Mouse (Mus musculus) thymus, postnatal 14 days (tissue): ENCODE data around the gene Stk32b.

Experiments used
- DNase-seq: peaks from one replicate; pipeline ENCODE4 v3.0.0; 2021

The Stk32b gene

GRCm38 (mm10) chr5:37716505-37717372 is at the start of gene Stk32b:
Gene Stk32b, minus strand, starts transcription at chr5:37717171.
- DNase-seq: no peak

DNA sequence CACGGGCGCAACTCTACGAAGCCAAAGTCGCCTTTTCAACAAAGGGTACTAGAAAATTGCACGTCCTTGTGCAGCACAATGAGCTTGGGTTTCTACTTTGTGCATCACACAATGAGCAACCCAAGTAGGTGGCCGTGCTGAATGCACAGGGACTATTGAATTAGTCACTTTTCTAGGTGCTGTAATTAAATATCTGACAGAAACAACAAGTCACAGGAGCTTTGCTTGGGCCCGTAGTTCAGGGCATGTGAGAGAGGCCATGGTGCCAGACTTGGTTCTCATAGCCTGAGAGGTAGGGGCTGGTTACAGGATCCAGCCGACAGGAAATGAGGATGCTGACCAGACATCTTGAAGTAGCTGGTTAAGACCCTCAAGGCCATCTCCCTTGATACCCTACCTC is 48.9 kb upstream of the Stk32b start:
- DNase-seq: no peak

GRCm38 (mm10) chr5:37762046-37762445 is 45.1 kb upstream of the Stk32b start:
- no peak for DNase-seq

GRCm38 (mm10) chr5:37753366-37753765 is 36.4 kb upstream of the Stk32b start:
- DNase-seq: no peak

DNA sequence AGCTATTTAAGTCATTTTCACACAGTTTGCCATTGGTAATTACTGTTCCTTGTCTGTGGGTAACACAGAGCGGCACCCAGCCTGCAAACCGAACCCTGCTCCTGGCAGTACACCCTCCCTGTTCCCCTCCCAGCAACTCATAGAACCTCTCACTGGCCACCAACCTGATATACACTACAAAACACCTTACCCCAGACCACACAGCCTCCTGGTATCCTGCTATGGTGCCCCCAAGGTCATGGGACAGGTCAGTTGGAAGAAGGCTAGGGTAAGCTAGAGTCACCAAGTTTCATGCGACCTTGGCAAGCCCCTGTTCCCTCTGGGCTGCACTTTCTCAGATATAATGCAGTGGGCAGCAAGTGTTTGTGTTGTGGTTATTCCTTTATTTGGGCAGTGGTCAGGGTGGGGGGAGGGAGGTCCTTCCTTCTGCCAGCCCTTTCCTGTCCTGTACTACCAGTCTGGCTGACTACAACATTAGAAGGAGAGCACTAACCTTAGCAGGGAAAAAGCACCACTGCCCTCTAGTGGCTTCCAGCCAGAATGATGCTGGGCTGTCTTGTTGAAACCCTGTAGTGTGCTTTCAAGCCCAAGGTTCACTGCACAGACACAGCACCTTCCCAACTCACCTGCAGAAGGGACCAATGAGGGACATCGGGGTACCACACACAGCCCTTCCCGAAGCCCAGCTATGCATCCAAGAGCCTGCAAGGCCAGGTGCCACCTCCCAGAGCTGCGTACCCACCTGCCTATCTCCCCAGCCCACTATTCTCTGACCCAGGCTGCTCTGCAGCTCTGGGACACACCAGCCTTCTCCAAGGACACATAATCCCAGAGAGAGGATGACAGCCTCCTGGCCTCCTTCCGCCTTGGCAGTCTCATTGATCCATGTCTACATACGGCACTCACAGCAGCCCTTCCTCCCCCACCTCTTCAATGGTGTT is 35.3 kb upstream of the Stk32b start:
- peak; percentile 11 for DNase-seq

DNA sequence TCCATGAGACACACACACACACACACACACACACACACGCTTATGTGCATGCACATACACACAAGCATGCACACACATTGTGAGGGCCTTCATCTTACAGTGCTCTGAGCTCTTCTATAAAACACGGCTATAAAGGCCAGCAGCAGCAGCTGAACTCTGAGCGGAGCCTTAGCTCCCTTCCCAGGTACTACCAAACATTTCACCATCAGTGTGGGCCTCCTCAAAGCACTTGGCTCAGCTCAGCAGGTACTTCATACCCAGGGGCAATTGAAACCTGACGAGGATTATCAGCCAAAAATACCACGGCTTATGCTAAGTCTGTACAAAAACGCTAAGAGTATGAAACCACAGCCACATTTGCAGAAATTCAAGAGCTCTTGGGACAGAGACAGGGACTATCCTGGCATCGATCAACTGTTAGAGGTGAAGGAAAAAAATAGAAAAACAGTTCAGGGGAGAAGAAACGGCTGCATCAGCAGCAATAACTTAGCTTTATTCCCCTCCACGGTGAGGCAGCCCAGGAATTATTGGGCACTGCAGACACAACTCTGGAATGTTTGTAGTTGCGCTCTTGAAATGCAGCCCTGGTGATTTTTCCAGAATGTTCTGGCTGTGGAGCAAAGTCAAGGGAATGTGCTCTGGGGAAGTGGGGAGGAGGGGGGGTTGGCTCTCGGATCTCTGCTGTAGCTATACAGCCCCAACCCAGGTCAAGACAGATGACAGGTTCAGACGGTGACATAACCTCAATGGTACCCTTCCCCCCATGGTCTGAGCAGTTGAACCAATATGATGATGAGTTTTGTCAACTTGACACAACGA is 27.1 kb upstream of the Stk32b start:
- no peak for DNase-seq

DNA sequence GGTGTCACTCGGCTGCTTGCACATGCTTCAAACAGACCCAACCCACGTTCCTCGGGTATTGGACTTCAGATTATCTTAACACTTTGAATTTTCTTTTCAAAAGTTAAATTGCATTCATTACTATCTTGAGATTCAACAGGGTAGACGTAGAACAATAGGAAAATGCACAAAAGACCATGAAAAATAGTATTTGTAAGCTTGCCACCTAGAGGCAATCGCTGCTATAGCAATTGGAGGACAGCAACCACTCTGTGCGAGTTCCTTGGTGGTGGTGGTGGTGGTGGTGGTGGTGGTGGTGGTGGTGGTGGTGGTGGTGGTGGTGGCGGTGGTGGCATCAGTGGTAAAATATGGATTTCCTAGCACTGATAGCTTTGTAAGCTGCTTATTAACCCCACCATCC is 19.2 kb upstream of the Stk32b start:
- no peak for DNase-seq

- DNase-seq: no peak
Measured at GRCm38 (mm10) chr5:37735224-37735623, 18.3 kb upstream of the Stk32b start, which contains the start of gene Cytl1. Gene Cytl1, plus strand, starts transcription at chr5:37735519.

- no peak for DNase-seq
Measured at GRCm38 (mm10) chr5:37730781-37731180, 13.8 kb upstream of the Stk32b start.

DNA sequence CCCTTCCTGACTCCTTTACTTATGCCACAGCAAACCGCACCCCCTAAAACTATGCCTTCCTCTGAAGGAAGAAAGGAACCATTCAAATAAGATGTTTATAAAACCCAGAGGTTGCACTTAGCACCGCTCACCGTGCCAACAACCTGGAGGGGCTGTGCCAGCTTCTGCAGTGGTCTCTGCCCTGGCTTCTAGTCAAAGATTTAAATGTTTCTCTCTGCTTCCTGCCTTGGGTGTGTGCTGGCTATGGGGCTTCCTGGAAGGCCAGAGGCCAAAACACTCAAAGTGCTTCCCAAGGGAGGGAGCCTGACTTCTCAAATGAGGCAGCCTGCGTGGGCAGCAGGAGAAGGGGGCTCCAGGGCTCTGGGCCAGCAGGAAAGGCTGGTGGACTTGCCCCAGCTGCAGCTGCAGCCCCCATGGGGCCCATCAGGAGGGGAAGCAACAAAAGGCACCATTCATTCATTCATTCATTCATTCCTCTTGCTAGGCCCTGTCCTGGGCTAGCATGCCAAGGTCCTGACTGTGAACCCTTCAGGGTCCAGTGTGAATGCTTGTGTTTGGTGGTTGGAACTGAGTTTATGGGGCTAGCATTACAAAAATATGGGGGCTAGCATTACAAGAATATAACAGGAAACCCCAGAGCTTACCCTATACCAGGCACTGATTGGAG is 8.4 kb upstream of the Stk32b start:
- DNase-seq: no peak

- DNase-seq: no peak
Measured at GRCm38 (mm10) chr5:37720670-37721069, 3.7 kb upstream of the Stk32b start.

- DNase-seq: no peak
Measured at GRCm38 (mm10) chr5:37717384-37717963, 503 bp upstream of the Stk32b start.

DNA sequence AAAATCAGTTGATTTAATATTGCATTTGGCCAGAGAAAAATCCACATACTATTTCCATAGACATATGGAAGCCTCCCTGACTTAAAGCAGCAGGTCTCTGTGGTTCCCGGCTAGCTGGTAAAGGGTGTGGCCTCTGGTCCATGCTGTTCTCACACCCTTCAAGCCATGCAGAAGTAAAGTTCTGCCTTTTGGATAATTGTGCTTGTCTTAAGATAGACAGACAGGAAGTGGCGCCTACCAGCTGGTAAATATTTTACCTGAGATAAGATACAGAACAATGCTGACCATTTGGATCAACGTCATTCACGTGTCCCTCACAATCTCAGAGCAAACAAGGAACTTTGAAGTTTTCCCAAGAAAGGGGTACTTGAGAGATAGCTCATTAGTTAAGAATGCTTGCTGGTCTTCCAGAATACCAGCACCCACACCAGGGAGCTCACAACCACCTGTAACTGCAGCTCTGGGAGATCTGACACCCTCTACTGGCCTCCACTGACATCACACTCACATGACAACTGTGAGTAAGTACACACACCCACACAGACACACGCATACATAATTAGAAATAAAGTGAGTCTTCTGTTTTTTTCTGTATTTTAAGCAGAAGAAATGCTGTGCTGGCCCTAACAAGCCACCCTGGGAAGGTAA is 7.6 kb downstream of the Stk32b start:
- DNase-seq: no peak

- DNase-seq: no peak
Measured at GRCm38 (mm10) chr5:37708124-37708523, 8.8 kb downstream of the Stk32b start.

- no peak for DNase-seq
Measured at GRCm38 (mm10) chr5:37704962-37705361, 12.0 kb downstream of the Stk32b start.

- DNase-seq: no peak
Measured at GRCm38 (mm10) chr5:37699757-37700156, 17.2 kb downstream of the Stk32b start.

DNA sequence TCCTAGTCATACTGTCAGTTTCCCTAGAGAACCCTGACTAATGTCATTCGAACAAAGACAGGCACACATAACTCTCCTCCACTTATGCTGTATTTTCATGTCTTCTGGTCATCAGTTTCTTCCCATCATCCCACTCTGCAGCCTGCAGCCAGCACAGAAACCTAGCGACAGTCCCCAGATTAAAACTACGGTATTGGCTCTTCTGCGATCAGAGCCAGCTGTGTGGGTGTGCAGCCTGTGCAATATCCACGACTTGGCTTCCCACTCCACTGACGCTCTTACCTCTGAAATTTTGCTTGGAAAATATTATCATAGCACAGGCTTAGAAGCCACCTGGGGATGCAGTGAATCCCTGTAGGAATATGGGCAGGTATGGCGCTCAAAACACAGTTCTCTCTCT is 19.7 kb downstream of the Stk32b start:
- DNase-seq: no peak

- no peak for DNase-seq
Measured at GRCm38 (mm10) chr5:37695773-37696172, 21.2 kb downstream of the Stk32b start.

DNA sequence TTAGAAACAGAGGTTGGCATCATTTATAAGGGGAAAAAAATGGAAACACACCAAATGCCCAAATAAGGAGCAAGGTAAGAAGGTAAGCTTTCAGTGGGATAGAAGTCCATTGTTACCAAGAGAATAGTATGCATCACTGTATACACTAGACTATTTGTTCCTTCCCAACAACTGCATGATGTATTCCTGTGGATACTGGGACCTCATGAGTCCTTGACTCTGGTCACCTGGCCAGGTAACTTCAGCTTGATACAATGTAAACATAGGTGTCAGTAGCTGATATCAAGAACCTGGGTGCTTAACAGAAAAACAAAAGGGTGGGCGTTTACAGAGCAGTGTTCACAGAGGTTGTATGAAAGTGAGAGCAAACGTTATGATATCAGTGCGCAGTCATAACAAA is 24.2 kb downstream of the Stk32b start:
- no peak for DNase-seq

GRCm38 (mm10) chr5:37670781-37671180 is 46.2 kb downstream of the Stk32b start:
- no peak for DNase-seq

DNA sequence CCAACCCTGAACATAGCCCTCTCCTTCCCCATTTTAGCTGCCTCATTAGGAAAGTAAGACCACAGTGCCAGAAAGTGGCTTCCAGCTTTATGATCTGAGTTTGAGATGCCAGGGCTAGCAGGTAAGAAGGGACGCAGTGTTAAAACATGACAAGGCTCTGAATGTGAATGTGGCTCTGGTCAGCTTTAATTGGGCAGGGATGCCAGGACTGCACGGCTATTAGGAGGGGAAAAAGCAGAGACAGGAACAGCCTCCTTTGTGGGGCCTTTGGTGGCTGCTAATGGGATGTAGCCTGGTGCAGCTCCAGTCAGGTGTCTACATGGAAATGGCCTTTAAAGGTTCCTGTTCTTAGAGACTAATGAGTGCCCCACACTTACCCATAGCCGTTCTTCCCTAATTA is 52.0 kb downstream of the Stk32b start:
- DNase-seq: no peak
